Mouse (Mus musculus) embryo, embryonic 10 days (tissue): ENCODE measurements around the gene Naa16.
A peak's percentile ranks its signal among the peaks of the same experiment; 100 is the strongest.

ENCODE experiments used
- DNase-seq: peaks from one replicate; pipeline ENCODE4 v3.0.0-alpha.2; 2015; ENCODE audit warnings: low spot score

Gene Naa16

DNA sequence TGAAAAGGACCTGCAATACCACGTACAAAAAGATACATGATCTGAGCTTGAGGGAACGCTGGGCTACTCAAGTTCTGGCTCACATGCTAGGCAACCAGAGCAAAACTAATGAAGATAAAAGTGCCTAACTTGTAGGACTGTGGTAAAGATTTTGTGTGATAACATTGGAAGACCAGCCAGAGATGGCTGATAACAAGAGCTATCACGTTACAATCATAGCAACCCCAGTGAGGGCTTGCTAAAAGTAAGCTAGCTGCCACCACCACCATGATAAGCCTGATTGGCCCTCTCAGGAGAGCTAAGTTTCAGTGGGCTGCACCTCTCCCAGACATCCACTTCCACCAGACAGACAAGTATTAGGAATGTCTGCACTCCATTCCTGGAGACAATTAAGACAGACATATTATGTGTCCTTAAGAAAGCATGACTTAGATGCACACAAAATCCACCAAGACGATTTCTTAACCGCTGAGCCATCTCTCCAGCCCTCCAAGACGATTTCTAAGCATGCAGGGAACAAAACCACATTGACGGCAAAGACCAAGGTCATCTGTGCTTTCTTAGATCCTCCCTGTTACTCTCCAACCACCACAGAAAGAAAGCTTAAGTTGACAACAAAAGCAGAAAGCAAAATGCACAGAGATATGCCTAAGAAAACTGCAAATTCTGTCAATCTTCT lies 92.1 kb downstream of the Naa16 start:
- DNase-seq = no peak

DNA sequence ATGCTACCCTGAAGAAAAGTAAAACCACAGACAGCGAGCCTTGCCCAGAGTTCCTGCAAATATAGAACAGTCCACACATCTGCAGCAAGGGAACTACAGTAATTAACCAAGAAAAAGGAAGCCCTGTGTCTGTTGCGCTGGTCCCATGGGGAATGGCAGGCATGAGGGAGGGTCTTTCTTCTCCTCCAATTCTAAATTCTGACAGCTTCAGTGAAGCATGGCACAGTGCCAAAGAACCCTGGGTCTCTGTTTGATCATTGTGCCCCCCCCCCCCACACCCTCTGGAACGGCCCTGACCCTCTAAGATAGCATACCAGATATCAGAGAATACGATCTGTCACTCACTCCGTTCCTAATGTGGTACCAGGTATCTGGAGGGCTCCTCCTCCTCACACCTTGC lies 93.7 kb downstream of the Naa16 start:
- DNase-seq = no peak

DNA sequence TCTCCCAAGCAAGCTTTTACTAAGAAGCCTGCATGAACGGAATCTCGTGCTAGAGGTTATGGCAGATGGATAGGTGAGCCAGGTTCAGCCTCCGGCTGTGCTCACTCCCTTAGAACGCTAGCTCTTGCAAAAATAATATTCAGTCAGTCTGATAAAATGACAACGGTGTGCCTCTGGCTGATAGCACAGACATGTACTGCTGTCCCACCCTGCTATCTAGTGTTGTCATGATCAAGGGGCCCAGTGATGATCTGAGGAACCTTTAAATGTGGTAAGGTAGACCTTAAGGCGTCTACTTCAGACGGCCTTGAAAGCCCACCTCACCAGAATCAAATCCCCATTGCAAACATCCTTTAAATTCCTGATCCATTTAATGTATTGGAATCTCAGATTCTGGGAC lies 94.4 kb downstream of the Naa16 start:
- no peak for DNase-seq

GRCm38 (mm10) chr14:79295579-79295978 lies 95.0 kb downstream of the Naa16 start:
- DNase-seq = no peak

- DNase-seq = no peak
Observed at GRCm38 (mm10) chr14:79294950-79295349, 95.6 kb downstream of the Naa16 start.

DNA sequence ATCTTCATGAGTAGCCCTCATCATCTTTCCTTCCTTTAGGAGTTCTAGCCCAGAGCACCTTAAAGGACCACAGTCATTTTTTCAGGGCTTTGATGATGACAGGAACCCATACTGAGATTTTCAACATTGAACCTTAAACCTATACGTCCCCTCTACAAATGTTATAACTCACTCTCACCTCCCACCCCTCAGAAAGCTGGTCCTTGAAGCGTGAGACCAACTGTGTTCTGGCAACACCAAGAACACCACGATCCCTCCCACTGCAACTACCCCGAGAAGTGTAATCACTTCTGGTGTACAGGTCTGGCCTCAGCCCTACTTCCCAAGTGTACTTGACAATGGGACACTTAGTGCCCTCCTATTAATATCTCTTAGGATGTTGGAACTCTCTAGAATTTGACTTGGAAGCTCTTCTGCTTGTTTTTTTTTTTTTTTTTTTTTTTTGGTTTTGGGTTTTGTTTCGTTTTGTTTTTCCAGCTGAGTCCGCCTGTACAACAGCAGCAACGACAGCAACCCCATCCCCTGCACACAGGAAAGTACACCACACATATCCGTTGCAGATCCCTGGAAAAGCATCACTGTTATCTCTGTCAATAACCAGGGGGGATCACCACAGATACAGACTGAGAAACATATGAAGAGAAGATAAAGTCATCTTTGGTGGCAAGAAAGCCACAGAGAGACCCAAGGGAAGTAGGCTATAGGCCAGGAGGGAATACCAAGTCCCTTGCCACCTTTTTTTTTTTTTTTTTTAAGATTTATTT lies 96.3 kb downstream of the Naa16 start:
- DNase-seq = no peak

DNA sequence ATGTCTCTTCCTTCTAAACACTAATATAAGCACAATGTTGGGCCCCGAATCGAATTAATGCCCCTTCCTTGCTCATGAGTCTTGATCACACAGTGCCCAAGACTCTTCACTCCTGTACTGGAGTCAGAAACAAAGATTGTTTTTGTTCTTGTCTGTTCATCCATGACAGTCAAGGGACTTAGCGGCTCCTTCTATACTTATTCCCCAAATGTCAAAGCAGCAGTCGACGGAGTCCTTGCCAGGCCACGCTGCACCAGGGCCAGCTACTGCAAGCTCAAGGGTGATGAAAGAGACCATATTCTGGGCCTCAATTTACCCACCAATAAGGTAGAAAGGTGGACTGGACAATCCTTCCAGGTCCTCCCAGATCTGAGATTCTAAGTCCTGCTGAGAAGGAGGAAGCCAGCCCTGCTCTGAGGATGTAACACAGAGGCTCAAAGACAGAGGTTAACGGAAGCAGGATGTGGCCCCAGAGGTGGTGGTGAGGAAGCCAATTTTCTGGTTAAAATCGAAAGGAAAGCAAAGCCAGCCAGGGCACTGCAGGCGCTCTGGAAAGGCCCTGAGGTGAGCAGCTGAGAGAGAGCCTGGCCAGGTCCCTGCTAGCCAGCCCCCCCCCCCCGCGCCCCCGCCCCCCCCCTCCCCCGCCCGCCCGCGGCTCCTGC lies 97.3 kb downstream of the Naa16 start:
- DNase-seq = peak; percentile 25

DNA sequence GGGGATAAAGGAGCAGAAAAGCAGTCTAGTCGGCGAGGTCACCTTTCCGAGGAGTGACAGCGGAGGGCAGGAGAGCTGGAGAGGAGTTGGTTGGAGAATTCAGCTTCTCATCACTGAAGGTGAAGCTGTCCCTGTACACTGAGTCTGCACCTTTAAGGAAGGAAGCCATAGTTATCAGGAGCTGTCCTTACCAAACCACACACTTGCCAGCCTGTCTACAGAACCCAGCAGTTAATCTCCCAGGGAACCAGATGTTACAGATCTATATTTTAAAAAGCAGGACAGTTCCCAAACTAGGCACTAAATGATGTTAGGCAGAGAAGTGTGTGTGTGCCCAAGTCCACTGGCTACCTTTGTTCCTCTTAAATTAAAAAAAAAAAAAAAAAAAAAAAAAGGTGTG lies 98.9 kb downstream of the Naa16 start:
- no peak for DNase-seq

GRCm38 (mm10) chr14:79290683-79291425 lies 99.7 kb downstream of the Naa16 start:
- DNase-seq = peak; percentile 62

DNA sequence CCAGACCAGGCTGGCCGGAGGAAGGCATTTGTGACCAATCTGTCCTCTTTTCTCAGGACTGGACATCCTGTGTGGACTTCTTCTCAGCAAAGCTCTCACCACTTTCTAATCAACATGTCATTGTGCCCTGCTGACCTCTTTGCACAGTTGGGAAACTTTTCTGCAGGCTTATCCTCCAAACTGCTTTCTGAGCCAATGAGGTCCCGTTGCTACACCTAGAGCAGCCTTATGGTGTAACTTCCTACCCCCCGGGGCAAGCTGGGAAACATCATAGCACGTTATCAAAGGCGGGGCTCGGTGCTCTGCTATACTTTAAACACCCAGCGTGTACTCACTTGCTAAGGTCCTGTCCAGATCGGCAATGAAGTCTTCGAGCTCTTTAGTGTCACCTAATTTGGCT lies 100.7 kb downstream of the Naa16 start:
- no peak for DNase-seq

- DNase-seq = no peak
Observed at GRCm38 (mm10) chr14:79288280-79288679, 102.3 kb downstream of the Naa16 start.

GRCm38 (mm10) chr14:79287251-79287863 lies 103.2 kb downstream of the Naa16 start:
- DNase-seq = no peak

DNA sequence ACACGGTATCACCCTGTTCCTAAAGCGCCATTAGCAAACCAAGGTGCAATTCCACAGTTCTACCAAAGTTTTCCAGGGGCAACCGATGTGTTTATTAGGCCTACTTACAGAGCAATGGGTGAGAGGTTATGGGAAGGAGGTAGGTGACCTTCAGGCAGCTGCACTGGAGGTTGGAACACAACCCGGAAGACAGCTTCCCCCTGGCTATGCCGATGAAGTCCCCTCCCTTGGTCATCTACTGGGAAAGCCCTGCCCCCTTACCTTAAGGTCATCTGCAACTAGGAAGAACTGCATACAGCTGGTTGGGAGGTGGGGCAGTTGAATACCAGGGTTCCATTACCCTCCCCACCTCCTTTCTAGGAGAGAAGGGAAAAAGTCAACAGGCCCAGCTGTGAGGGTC lies 105.0 kb downstream of the Naa16 start:
- DNase-seq = no peak

GRCm38 (mm10) chr14:79284616-79285015 lies 106.0 kb downstream of the Naa16 start:
- DNase-seq = no peak

GRCm38 (mm10) chr14:79283952-79284351 lies 106.6 kb downstream of the Naa16 start:
- no peak for DNase-seq

GRCm38 (mm10) chr14:79281894-79282553 lies 108.6 kb downstream of the Naa16 start:
- DNase-seq = no peak

GRCm38 (mm10) chr14:79280456-79280855 lies 110.1 kb downstream of the Naa16 start:
- no peak for DNase-seq

- DNase-seq = no peak
Observed at GRCm38 (mm10) chr14:79279494-79279893, 111.1 kb downstream of the Naa16 start.

DNA sequence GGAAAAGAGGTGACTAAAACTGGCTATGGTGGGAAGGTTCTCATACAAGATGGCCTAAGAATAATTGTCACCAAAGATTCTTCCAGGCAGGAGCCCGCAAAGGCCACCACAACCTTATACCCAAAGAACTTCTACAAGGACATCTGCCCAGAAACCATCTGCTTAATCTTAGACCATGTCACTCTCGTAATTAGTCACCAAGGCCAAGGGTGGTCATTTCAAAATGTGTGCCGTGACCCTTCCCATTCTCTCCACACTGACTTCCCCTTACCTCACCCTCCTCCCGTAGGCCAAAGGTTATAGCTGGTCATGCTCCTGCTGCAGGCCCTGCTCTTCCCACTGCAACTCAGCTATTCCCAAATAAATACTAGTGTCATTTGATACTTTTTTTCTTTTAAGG lies 111.7 kb downstream of the Naa16 start:
- no peak for DNase-seq

- no peak for DNase-seq
Observed at GRCm38 (mm10) chr14:79277922-79278321, 112.7 kb downstream of the Naa16 start.

DNA sequence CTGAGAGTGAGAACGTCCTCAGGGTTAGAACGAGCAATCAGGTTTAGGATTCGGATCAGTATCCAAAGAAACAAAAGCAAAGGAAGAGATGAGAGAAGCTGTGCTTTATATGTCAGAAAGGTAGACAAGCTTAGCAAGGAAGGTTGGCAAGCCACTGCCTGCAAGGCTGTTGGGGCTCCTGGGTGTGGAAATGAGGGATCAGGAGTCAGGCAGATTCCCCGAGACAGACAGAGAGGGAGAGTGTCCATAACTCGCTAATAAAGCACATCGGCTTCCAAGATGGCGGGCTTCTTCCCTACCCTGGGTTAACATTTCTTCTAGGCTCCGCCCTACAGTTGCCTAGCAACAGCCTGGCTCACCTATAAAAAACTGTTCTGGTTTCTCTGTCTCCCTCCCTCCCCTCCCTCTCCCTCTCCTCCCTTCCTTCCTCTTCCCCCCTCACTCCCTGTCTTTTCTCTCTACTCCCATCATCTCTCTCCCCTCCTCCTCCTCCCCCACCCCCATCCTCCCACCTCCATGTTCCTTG lies 114.6 kb downstream of the Naa16 start:
- DNase-seq = no peak
